Mouse (Mus musculus) testis, adult 2 months (tissue): Measurements from ENCODE around the gene Pccb. TPM values are rescaled to one million over a fixed set of nuclear protein-coding genes. Genes with fewer than 3 reads are reported as not detected.

ENCODE experiments used
- H3K27ac ChIP-seq: fragments of 200-500 bp; 2 replicates; pipeline ENCODE4 v1.5.1; 2012; ENCODE audit warnings: low read depth, low read length; ENCODE audit not compliant: control insufficient read depth, insufficient read depth
- H3K27me3 ChIP-seq: fragments of 200-500 bp; 2 replicates; pipeline ENCODE4 v1.6.1; 2012; ENCODE audit warnings: mild to moderate bottlenecking, low read length, moderate library complexity; ENCODE audit not compliant: control insufficient read depth, insufficient read depth
- H3K36me3 ChIP-seq: fragments of 200-500 bp; 2 replicates; pipeline ENCODE4 v1.6.1; 2012; ENCODE audit warnings: mild to moderate bottlenecking, low read length; ENCODE audit not compliant: control insufficient read depth, insufficient read depth
- H3K4me1 ChIP-seq: fragments of 200-500 bp; 2 replicates; pipeline ENCODE4 v1.6.1; 2012; ENCODE audit warnings: low read length; ENCODE audit not compliant: control insufficient read depth, insufficient read depth
- H3K4me3 ChIP-seq: fragments of 200-500 bp; 2 replicates; pipeline ENCODE4 v1.5.1; 2012; ENCODE audit warnings: low read depth, mild to moderate bottlenecking, low read length, moderate library complexity, mixed read lengths; ENCODE audit not compliant: control insufficient read depth
- CTCF ChIP-seq: fragments of 200-500 bp; IDR thresholded peaks from 2 replicates; pipeline ENCODE4 v1.5.1; 2012; ENCODE audit warnings: low read depth, mild to moderate bottlenecking, inconsistent platforms, low read length, moderate library complexity; ENCODE audit not compliant: control insufficient read depth, insufficient read depth, insufficient replicate concordance
- POLR2A ChIP-seq: fragments of 200-500 bp; IDR thresholded peaks from 2 replicates; pipeline ENCODE4 v1.6.1; 2012; ENCODE audit warnings: low read depth, mild to moderate bottlenecking, inconsistent platforms, low read length, moderate library complexity; ENCODE audit not compliant: control insufficient read depth
- polyA plus RNA-seq: library from polyadenylated mRNA; depleted of rRNA; stranded (reverse); fragments of >200 nt; gene quantifications from 2 replicates; pipeline ENCODE4 v1.2.3, GENCODE M21; 2012

Pccb gene
- polyA plus RNA-seq, 1 experiment, result 14.1 TPM

DNA sequence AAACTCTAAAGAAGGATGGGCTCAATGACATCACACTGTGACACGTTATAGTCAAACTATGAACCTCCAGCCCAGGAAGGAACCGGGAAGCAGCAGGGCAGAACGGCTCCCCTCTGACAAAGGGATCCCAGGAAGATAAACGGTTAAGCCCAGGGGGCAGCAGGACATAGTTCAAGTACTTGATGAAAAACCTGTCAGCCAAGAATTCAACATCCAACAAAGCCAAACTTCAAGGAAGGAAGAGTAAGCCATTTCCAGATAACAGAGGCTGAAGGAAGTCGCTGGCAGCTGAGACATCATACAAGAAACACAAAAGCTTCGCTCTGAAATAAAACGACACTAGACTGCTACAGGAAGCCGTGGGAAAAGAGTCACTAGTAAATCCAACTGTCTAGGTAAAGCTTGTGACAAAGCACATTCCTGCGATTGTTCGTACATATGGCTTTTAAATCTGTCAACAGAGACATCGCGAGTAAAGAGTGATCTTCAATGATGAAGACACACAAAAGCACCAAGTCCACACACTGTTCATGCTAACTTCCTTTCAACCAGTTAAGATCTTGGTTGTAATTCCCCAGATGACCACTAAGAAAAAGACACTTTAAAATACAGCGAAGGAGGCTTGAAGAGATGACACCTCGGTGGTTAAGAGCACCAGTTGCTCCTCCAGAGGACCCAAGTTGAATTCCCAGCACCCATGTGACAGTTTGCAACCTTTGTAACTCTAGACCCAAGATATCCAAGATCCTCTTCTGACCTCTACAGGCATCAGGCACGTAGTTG lies 16.8 kb downstream of the Pccb start:
- Histone ChIP-seq H3K27me3 (no peaks in the 10 kb centered on the region), H3K4me3 (no peak overlapping the region), H3K4me1 (peaks cover 2% of the 10 kb centered on the region), H3K27ac (no peak overlapping the region), H3K36me3 (no peaks in the 10 kb centered on the region)
- no peak for TF ChIP-seq CTCF
- TF ChIP-seq POLR2A, result no peak

DNA sequence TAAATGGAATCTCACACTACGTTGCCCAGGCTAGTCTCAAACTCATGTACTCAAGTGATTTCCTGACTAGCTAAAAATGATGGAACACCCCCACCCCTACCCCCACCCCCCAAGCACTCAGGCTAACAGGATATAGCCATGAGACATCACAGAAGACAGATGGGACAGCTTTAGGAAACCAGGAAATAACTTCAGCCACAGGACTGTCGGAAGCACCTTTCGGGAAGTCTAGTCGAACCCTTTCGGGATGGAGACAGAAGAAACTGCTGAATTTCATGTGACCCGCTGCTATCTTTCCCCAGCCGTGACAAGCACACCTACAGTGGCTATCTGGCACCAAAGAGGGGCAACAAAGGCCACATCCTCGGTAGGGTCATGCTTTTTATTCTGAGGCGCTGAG lies 19.4 kb downstream of the Pccb start:
- no peak for TF ChIP-seq POLR2A
- TF ChIP-seq CTCF, result no peak
- Histone ChIP-seq H3K4me1 (peaks cover 2% of the 10 kb centered on the region; the same call in 1 of the 2 replicates), H3K4me3 (no peak overlapping the region), H3K27ac (no peak overlapping the region), H3K27me3 (no peaks in the 10 kb centered on the region), H3K36me3 (no peaks in the 10 kb centered on the region)

DNA sequence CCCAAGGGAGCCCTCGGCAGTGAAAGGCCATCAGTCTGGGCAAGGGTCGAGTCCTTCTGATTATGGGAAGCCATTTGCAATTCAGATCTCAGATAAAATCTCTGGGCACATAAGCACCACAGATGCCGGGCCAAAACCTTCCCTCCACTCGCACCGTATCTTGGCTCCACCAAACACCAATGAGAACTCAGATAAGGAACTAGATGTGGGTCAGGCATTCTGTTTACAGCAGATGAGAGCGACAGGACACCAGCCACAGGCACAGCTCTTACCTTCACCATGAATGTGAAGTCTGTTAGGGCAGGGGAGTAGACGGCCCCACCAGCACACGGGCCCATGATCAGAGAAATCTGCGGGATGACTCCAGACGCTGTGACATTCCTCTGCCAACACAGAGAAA lies 22.3 kb downstream of the Pccb start:
- Histone ChIP-seq H3K27me3 (no peaks in the 10 kb centered on the region), H3K36me3 (no peaks in the 10 kb centered on the region), H3K4me1 (no peaks in the 10 kb centered on the region), H3K4me3 (no peak overlapping the region), H3K27ac (no peak overlapping the region)
- TF ChIP-seq CTCF, result no peak
- no peak for TF ChIP-seq POLR2A

DNA sequence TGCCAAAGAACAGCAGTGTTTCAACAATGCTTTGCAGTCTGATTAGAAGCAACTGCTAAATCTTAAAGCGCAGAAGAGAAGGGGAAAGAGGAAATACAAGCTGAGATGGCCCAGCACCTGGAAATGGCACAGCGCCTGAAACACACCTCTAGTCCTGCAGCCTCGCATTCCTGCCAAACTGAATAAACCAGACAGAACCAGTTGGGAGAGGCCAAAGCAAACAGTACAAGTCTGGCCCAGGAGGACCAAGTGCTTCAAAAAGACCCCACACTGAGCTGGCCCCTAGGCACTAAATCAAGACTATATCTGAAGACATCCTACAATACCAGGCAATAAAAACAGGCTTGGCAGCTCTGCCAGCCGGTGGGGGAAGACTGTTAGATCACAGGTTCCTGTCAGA lies 28.8 kb downstream of the Pccb start:
- no peaks in the 10 kb centered on the region for H3K4me1 ChIP-seq
- no peak overlapping the region for H3K27ac ChIP-seq
- no peaks in the 10 kb centered on the region for H3K36me3 ChIP-seq
- no peak overlapping the region for H3K4me3 ChIP-seq
- TF ChIP-seq POLR2A, result no peak
- TF ChIP-seq CTCF, result no peak
- H3K27me3 ChIP-seq, result no peaks in the 10 kb centered on the region

DNA sequence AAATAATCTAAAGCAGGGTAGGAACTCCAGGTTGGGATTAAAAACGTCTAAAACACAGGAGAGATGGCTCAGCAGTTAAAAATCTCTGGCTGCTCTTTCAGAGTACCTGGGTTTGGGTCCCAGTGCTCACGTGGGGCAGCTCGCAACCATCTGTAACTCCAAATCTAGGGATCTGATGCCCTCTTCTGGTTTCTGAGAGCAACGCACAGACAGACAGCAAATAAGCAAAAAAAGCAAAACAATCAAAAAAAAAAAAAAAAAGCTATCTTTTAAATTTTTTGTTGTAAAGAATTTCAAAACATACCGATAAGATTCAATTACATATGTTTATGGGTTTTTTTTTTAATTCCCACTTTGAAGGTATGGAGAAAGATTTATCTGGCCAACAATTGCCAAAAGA lies 31.4 kb downstream of the Pccb start:
- no peak for TF ChIP-seq CTCF
- TF ChIP-seq POLR2A, result no peak
- no peaks in the 10 kb centered on the region for H3K27me3 ChIP-seq
- no peak overlapping the region for H3K4me3 ChIP-seq
- no peaks in the 10 kb centered on the region for H3K36me3 ChIP-seq
- no peak overlapping the region for H3K27ac ChIP-seq
- no peaks in the 10 kb centered on the region for H3K4me1 ChIP-seq

DNA sequence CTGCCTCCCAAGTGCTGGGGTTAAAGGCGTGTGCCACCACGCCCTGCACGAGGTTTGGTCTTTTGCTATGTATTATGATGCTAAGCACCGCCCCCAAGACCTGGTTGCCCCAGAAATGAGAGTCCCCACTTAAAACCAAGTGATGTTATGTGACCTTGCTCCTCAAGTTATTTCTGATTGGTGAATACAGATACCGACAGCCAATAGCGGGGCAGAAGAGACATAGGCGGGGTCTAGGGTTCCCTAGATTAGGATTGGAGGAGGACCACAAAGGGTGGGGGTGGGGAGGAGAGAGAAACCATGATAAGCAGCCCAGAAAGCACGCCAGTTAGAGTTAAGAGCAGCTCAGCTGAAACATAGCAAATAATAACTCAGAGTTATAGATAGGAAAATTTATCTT lies 31.9 kb downstream of the Pccb start:
- H3K4me3 ChIP-seq, result no peak overlapping the region
- H3K27me3 ChIP-seq, result no peaks in the 10 kb centered on the region
- TF ChIP-seq POLR2A, result no peak
- no peak for TF ChIP-seq CTCF
- no peak overlapping the region for H3K27ac ChIP-seq
- H3K4me1 ChIP-seq, result no peaks in the 10 kb centered on the region
- no peaks in the 10 kb centered on the region for H3K36me3 ChIP-seq

DNA sequence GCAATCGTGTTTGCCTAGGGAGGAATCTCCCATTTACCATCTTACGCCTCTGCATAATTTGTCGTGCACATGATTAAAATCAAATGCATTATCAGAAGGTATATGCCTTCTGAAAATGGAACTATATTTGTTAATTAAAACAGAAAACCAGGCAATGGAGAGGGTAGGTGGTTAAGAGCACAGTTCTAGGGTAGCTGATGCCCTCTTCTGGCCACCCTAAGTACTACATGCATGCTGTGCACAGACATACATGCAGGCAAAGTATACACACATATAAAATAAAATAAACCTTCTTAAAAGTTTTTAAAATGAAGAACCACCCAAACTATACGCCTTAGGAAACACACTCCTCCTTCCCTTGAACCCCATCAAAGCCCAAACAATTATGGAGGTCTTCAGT lies 32.6 kb downstream of the Pccb start:
- no peaks in the 10 kb centered on the region for H3K4me1 ChIP-seq
- H3K27me3 ChIP-seq, result no peaks in the 10 kb centered on the region
- H3K36me3 ChIP-seq, result no peaks in the 10 kb centered on the region
- no peak overlapping the region for H3K27ac ChIP-seq
- H3K4me3 ChIP-seq, result no peak overlapping the region
- TF ChIP-seq CTCF (no peak), POLR2A (no peak)
